Mouse (Mus musculus) brain, embryonic 18.5 days (tissue): Measurements from ENCODE around the gene Trpc4ap.

ENCODE experiments used
- DNase-seq: peaks from one replicate; pipeline ENCODE4 v3.0.0-alpha.2; 2012; ENCODE audit warnings: low read depth, low spot score

Trpc4ap gene

GRCm38 (mm10) chr2:155694564-155694963 lies 2.4 kb upstream of the Trpc4ap start:
- no peak for DNase-seq

- no peak for DNase-seq
Measured at GRCm38 (mm10) chr2:155693136-155693535, 952 bp upstream of the Trpc4ap start.

DNA sequence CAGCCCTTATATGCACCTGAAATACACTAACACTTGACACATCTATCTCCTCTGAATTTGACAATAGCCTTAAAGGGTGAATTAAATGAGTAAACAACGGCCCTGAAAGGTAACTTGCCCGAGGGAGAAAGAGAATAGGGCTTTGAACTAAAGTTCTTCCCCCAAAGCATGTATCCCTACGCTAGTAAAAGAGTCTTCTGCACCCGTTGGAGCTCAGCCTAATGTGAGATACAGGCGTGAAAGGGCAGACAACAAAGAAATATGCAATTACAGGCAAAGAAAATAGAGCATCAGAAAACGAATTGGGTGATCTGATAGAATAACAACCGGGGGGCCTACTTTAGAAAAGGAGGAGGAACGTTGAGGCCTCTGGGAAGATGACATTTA lies 855 bp downstream of the Trpc4ap start:
- DNase-seq = no peak

GRCm38 (mm10) chr2:155689211-155689610 lies 3.0 kb downstream of the Trpc4ap start:
- DNase-seq = no peak

- DNase-seq = no peak
Measured at GRCm38 (mm10) chr2:155687746-155688145, 4.4 kb downstream of the Trpc4ap start.

GRCm38 (mm10) chr2:155686572-155686971 lies 5.6 kb downstream of the Trpc4ap start:
- DNase-seq = no peak

DNA sequence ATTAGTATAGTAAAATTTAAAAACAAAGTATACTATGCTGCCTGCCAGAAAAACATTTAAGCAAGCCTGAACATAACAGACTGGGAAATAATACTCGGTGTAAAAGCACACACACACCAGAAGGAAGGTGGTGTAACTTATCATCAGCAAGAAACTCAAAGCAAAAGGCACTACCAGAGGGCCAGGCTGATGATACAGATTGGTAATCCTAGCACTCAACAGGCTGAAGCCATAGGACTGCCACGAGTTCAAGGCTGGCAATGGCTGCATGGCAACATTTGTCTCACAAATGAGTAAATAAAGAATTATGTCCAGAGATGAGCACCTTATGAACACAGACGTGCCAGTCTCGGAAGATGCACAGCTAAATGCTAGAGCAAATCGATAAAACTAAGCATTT lies 8.4 kb downstream of the Trpc4ap start:
- no peak for DNase-seq

DNA sequence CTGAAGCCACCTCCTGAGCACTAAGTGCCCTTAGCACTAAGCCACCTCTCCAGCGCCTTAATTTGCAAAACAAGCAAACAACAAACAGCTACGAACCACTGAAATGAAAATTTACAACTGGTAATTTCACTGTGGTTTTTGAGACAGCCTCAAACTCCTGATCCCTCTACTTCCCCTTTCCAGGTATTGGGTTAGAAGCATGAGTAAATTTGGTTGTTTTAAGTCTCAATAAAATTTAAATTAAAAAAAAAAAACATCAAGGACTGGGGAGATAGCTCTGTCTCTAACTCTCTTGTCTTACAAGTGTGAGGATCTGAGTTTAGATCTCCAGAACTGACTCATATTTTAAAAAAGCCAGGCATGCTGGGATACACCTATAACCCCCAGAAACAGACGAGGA lies 9.0 kb downstream of the Trpc4ap start:
- no peak for DNase-seq

- no peak for DNase-seq
Measured at GRCm38 (mm10) chr2:155681874-155682273, 10.3 kb downstream of the Trpc4ap start.

DNA sequence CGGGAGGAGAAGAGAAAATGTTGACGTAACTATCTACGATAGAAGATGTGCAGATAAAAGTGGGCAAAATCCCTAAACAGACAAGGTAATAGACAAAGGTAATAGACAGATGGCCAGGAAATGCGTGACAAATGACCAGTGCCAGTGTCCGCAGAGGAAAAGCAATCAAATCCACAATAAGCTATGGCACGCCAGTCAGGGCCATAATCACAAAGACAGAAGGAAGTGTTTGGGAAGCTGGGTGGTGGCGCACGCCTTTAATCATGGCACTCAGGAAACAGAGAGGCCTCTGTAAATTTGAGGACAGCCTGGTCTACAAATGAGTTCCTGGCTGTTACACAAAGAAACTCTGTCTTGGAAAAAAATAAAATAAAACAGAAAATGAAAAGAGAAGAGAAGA lies 11.0 kb downstream of the Trpc4ap start:
- DNase-seq = no peak

- no peak for DNase-seq
Measured at GRCm38 (mm10) chr2:155680591-155680990, 11.6 kb downstream of the Trpc4ap start.

DNA sequence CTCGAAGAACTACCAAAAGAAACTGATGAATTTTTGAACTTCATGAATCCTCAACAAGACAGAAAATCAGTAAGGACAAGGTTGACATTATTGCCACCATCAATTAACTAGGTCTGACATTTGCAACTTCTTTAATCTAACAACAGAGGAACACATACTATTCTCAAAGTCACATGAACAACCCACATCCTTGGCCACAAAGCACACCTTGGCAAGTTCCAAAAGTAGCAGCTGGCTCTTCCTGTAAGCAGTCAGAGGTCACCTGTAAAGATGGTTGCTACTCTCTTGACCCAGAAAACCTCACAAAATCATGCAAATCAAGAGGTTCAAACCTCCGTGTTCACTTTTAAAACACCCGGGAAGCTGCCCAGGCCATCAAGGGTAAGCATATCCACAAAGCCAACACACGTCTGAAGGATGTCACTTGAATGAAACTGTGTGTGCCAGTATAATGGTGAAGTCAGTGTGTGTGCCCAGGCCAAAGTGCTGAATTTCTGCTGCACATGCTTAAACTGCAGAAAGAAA lies 12.5 kb downstream of the Trpc4ap start:
- no peak for DNase-seq

DNA sequence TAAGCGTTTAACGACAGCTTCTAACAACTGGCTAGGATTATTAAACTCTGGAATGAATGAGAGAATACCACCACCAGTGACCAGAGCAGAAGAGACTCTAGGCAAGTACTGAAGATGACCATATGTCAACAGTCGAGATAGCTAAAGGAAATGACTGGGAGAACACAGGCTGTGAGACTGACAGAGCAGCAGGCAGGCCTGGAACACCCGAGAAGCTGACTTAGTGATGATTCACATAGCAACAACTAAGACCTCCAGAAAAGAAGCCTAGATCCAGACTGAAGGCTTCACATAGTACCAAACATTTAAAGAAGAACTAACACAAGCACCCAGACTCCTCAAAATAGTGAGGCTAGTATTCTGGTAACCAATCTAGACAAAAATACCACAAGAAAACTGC lies 17.1 kb downstream of the Trpc4ap start:
- DNase-seq = no peak

- DNase-seq = no peak
Measured at GRCm38 (mm10) chr2:155673546-155673945, 18.6 kb downstream of the Trpc4ap start.

DNA sequence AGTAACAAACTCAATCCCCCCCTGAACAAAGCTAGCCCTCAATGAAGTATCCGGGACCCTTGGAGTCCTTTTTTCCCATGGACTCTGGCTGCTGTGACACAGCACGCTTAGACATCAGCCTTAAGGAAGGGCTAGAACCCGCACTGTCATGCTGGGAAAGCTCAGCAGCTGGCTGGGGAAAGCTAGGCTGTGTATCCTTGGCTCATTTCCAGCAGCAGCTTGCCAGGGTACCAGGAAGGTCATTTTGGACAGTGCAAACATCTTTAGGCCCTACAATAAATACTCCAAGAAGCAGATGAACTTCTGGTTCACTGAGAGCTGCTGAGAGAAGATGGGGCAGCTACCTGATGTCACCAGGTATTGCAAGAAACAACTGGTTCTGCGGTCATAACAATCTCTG lies 20.9 kb downstream of the Trpc4ap start:
- no peak for DNase-seq

GRCm38 (mm10) chr2:155668461-155668860 lies 23.7 kb downstream of the Trpc4ap start:
- no peak for DNase-seq

GRCm38 (mm10) chr2:155667881-155668280 lies 24.3 kb downstream of the Trpc4ap start:
- DNase-seq = no peak

DNA sequence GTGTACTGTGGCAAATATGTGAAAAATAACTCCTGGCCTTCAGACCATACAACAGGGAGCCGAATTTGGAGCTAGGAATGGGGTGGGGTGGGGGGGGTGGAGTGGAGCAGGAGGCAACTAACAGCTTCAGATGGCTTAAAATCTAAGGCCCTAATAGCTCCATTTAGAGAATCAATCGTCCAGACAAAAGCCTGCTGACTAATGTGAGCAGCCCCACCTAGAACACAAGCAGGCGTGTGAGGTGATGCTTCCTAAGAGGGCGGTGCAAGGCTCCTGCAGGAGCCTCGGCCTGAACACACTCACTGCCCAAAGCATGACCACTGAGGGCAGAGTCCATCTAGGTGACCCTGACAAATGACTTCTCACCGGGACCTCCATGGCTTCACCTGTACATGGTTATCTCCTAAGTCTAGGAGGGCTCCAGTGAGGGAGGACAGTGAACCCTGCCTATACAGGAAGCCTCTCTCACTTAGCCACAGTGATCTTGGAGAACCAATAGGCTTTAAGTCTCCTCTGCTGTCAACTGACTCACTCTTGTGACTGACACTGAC lies 28.2 kb downstream of the Trpc4ap start:
- DNase-seq = no peak

- DNase-seq = peak; percentile 37
Measured at GRCm38 (mm10) chr2:155663097-155663496, 29.1 kb downstream of the Trpc4ap start.

DNA sequence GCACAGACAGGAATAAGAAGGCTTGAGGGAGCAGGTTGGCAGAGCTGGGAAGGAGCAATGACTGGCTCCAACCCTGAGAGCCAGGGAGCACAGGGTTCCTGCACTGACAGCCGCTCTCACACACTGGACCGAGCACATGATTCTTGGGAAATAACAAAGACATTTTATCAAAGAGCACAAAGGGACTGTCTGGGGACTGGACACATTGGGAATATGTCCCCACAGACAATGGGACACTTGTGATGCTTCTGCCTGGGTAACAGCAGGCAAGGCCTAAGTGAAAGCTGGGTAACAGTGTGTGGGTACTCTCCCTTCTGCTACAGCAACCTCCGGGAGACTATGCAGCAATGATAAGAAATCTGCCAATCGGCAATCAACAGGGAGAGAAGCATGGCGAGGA lies 29.8 kb downstream of the Trpc4ap start:
- DNase-seq = no peak

DNA sequence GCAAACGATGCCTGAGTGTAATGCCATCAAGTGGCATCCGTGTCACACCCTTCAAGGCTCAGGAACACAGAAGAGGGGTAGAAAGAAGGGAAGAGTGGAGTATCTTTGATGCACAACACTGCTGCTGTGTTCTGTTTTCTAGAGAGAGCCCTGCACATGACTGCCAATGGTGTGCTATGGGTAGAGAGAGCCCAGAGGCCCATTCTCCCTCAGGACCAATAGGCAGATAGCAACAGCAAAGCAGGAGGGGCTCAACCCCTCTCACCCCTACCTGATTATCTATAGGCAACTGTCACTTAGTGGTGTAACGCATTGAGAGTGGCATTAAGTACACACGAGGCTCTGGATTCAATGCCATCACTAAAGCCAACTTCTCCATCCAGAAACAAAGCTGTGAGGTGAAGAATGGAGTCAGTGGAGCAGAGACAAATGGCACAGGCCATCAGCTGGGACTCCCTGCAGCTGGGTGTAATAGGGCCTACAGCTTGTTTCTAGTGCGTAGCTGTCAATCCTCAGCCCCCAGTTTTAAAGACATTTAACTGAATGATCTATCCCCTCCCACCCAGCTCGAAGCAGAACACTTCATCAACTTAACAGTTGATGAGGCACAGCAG lies 36.3 kb downstream of the Trpc4ap start:
- no peak for DNase-seq

DNA sequence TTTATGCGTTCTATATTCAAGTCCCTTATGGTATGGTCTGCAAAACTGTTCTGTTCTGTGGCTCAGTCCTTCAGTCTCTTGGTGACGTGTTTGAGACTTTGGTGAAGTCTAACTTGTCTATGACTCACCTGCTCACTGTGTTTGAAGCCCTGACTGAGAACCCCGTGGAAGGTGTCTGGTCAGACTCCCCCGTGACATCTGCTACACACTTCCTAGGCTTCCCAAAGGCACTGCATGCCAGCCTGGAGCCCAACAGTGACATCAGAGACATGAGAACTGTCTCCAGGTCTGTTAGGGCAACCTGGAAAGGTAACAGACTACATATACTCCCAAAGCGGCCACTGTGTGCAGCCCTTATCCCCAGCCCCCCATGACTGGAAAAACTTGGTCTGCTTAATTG lies 39.6 kb downstream of the Trpc4ap start:
- DNase-seq = no peak

DNA sequence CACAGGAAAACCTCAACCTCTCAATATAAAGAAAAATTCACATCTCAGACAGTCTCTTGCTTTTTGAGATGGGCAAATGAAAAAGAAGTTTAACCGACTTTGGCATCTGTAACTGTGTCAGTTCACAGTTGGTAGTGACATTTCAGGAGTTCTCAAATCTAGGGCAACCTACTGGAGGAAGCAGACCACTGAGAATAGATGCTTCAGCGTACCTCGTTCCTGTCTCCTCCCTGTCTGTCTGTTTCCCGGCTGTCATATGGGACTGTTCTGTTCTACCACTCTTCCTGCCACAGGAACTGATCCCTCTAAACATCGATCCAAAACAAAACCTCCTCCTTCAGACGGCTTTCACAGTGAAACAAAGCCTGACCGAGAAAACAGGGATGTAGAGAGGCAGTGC lies 46.4 kb downstream of the Trpc4ap start:
- DNase-seq = no peak
